ENCODE assay signal across 16 mouse cellular contexts in the genomic region with DNA sequence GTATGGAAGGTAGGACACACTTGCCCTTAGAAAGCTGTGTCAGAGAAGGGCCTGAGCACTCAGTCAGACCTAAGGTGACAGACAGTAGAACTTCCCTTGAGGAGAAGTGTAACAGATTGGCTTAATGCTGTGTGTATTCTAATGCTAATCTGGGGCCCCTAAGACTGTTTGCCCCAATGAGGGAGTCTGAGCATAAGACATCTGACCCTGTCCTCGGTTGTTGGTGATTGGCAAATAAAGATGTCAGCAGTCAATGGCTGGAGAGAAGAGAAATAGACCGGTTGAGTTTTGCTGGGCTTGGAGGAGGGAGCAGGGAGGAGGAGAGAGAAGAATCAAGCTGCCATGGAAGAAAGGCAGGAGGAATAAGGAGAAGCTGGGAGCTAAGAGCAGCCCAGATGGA.
"Had no signal": no experiment of that assay in that cellular context is flagged by ENCODE, and none has a peak within 500 bp of the region (broad histone marks: within the 10 kb centered on the region; RNA-seq: fewer than 3 reads in every experiment).

No protein-coding gene starts in this region.

- H3K4me3 ChIP-seq: liver, embryonic 12.5 days; myocyte had no signal

- H3K27me3 ChIP-seq: liver, embryonic 12.5 days had no signal

- ATAC-seq: liver, embryonic 12.5 days had no signal

- H3K36me3 ChIP-seq: liver, embryonic 12.5 days had no signal

- DNase-seq: lung, adult 18-20 months; lung, embryonic 14.5 days; lung, postnatal 10 days; lung, postnatal 4 days; midbrain, embryonic 14.5 days; retina, postnatal 1 day; right cerebral cortex, adult 18-20 months; right cerebral cortex, postnatal 25 days; right cerebral cortex, postnatal 4 days; spleen, adult 18-20 months; thymus, adult 18-20 months; thymus, postnatal 14 days; thymus, postnatal 36 days had no signal

- H3K4me2 ChIP-seq: liver, embryonic 12.5 days; lung, embryonic 14.5 days had no signal

- H3K4me1 ChIP-seq: liver, embryonic 12.5 days had no signal

- H3K9me3 ChIP-seq: liver, embryonic 12.5 days had no signal

- H3K27ac ChIP-seq: liver, embryonic 12.5 days; liver, embryonic 14.5 days had no signal

- H3K9ac ChIP-seq: liver, embryonic 12.5 days; liver, embryonic 14.5 days; lung, embryonic 14.5 days had no signal
